Mouse (Mus musculus): ENCODE measurements around the gene Ptprk.

DNA sequence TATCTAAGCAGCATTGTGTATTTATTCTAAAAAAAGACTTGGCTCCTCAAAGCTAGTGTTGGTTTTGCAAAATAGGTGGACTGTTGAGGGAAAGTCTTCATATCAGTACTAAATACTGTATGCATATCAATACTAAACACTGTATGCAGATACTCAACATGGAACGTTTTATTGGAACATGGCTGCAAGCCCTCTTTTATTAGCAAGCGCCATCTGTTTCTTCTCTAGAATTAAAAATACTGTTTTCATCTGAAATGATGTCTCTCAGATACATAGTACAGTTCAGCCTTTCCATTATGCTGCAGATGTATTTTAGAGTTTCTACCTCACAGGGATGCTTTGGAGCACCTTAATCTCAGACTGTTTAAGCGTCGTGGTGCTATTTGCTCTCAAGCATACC is 49.3 kb downstream of the Ptprk start:
- TF ChIP-seq CTCF (IDR thresholded peaks at IDR 0.05; ENCODE audit: control insufficient read depth, insufficient read depth, low read length) (no peak), POLR2A (IDR thresholded peaks at IDR 0.05; ENCODE audit: borderline replicate concordance, control insufficient read depth, low read depth, low read length) (no peak)

Data from bone marrow, adult 2 months (tissue).